Mouse (Mus musculus): ENCODE measurements around the gene Olfr1054. TPM values are rescaled to one million over a fixed set of nuclear protein-coding genes. Genes with fewer than 3 reads are reported as not detected.

Gene Olfr1054
- not detected for polyA plus RNA-seq (2017; shearing (Covaris generic))

GRCm38 (mm10) chr2:86335333-86335732 lies at the start of gene Olfr1054:
TSS of gene Olfr1054 (minus strand) at chr2:86335433.

GRCm38 (mm10) chr2:86378293-86378692 lies 43.1 kb upstream of the Olfr1054 start, which contains the start of gene Olfr1057:
TSS of gene Olfr1057 (minus strand) at chr2:86378393.

GRCm38 (mm10) chr2:86362369-86362768 lies 27.1 kb upstream of the Olfr1054 start, which contains the start of gene Olfr1056:
TSS of gene Olfr1056 (minus strand) at chr2:86362469.

GRCm38 (mm10) chr2:86350184-86350583 lies 15.0 kb upstream of the Olfr1054 start, which contains the start of gene Olfr1055:
TSS of gene Olfr1055 (minus strand) at chr2:86350284.

GRCm38 (mm10) chr2:86315184-86315583 lies 20.0 kb downstream of the Olfr1054 start, which contains the start of gene Olfr1053:
TSS of gene Olfr1053 (minus strand) at chr2:86315284.

GRCm38 (mm10) chr2:86292155-86292554 lies 43.1 kb downstream of the Olfr1054 start, which contains the start of gene Olfr1052:
TSS of gene Olfr1052 (plus strand) at chr2:86292455.

Other genes starting within 250 kb of the Olfr1054 start
- gene Olfr1037, start 248.0 kb downstream of the Olfr1054 start, polyA plus RNA-seq (2017; shearing (Covaris generic)): not detected
- gene Olfr1039, start 199.5 kb downstream of the Olfr1054 start, polyA plus RNA-seq (2017; shearing (Covaris generic)): not detected
- not detected for gene Olfr1040, start 188.7 kb downstream of the Olfr1054 start, polyA plus RNA-seq (2017; shearing (Covaris generic))
- 0.05 TPM for gene Olfr1042, start 173.6 kb downstream of the Olfr1054 start, polyA plus RNA-seq (2017; shearing (Covaris generic))
- gene Olfr1043, start 167.9 kb downstream of the Olfr1054 start, polyA plus RNA-seq (2017; shearing (Covaris generic)): 0.11 TPM
- gene Olfr1044, start 157.6 kb downstream of the Olfr1054 start, polyA plus RNA-seq (2017; shearing (Covaris generic)): not detected
- not detected for gene Olfr52, start 149.8 kb downstream of the Olfr1054 start, polyA plus RNA-seq (2017; shearing (Covaris generic))
- gene Olfr1045, start 132.4 kb downstream of the Olfr1054 start, polyA plus RNA-seq (2017; shearing (Covaris generic)): not detected
- gene Olfr1046, start 116.1 kb downstream of the Olfr1054 start, polyA plus RNA-seq (2017; shearing (Covaris generic)): 0.06 TPM
- gene Olfr1047, start 104.0 kb downstream of the Olfr1054 start, polyA plus RNA-seq (2017; shearing (Covaris generic)): not detected
- gene Olfr1048, start 95.1 kb downstream of the Olfr1054 start, polyA plus RNA-seq (2017; shearing (Covaris generic)): not detected
- 0.12 TPM for gene Olfr1049, start 77.1 kb downstream of the Olfr1054 start, polyA plus RNA-seq (2017; shearing (Covaris generic))
- gene Olfr1051, start 56.3 kb downstream of the Olfr1054 start, polyA plus RNA-seq (2017; shearing (Covaris generic)): not detected
- not detected for gene Olfr1052, start 43.0 kb downstream of the Olfr1054 start, polyA plus RNA-seq (2017; shearing (Covaris generic))
- gene Olfr1053, start 20.1 kb downstream of the Olfr1054 start, polyA plus RNA-seq (2017; shearing (Covaris generic)): not detected
- not detected for gene Olfr1055, start 14.9 kb upstream of the Olfr1054 start, polyA plus RNA-seq (2017; shearing (Covaris generic))
- not detected for gene Olfr1056, start 27.0 kb upstream of the Olfr1054 start, polyA plus RNA-seq (2017; shearing (Covaris generic))
- not detected for gene Olfr1057, start 43.0 kb upstream of the Olfr1054 start, polyA plus RNA-seq (2017; shearing (Covaris generic))
- not detected for gene Olfr1058, start 53.1 kb upstream of the Olfr1054 start, polyA plus RNA-seq (2017; shearing (Covaris generic))
- not detected for gene Olfr1061, start 78.6 kb upstream of the Olfr1054 start, polyA plus RNA-seq (2017; shearing (Covaris generic))
- not detected for gene Olfr1062, start 91.3 kb upstream of the Olfr1054 start, polyA plus RNA-seq (2017; shearing (Covaris generic))
- not detected for gene Olfr1065, start 115.2 kb upstream of the Olfr1054 start, polyA plus RNA-seq (2017; shearing (Covaris generic))
- not detected for gene Olfr1066, start 120.8 kb upstream of the Olfr1054 start, polyA plus RNA-seq (2017; shearing (Covaris generic))
- gene Olfr228, start 152.0 kb upstream of the Olfr1054 start, polyA plus RNA-seq (2017; shearing (Covaris generic)): 0.10 TPM
- not detected for gene Olfr1076, start 173.0 kb upstream of the Olfr1054 start, polyA plus RNA-seq (2017; shearing (Covaris generic))
- not detected for gene Olfr1079, start 207.0 kb upstream of the Olfr1054 start, polyA plus RNA-seq (2017; shearing (Covaris generic))
- not detected for gene Olfr1080, start 222.8 kb upstream of the Olfr1054 start, polyA plus RNA-seq (2017; shearing (Covaris generic))